Mouse (Mus musculus) large intestine, adult 2 months (tissue): ENCODE results near the gene Tmem201. TPM values are rescaled to one million over a fixed set of nuclear protein-coding genes. Genes with fewer than 3 reads are reported as not detected.
"Not testable (repeated sequence)": the region's sequence is repeated elsewhere in the genome, so short reads cannot be mapped to it uniquely, and the experiment has no call there.

Experiments
- DNase-seq: peaks from one replicate; pipeline ENCODE4 v3.0.0-alpha.2; 2012; ENCODE audit warnings: low read depth, low spot score
- WGBS: fragments of 180-500 bp; shearing (Covaris S2); methylation state at CpG from one replicate; pipeline ENCODE4 v1.1.7; 2018; 5-methylcytosine and 5-hydroxymethylcytosine counted together
- polyA plus RNA-seq: library from polyadenylated mRNA; depleted of rRNA; stranded (reverse); fragments of >200 nt; gene quantifications from 2 replicates; pipeline ENCODE4 v1.2.3, GENCODE M21; 2012; rRNA removed

The Tmem201 gene
- 15.3 and 19.3 TPM in 2 replicates for polyA plus RNA-seq

- WGBS: under 1% methylated on average over 97 of the region's 97 CpGs
- peak; percentile 73 for DNase-seq
These were observed at the start of gene Tmem201 for GRCm38 (mm10) chr4:149737383-149738324. TSS of gene Tmem201 (minus strand) at chr4:149738044.

- DNase-seq: no peak
- 91% methylated on average over 5 of the region's 5 CpGs for WGBS
These were observed 47.1 kb upstream of the Tmem201 start for GRCm38 (mm10) chr4:149784901-149785300.

DNA sequence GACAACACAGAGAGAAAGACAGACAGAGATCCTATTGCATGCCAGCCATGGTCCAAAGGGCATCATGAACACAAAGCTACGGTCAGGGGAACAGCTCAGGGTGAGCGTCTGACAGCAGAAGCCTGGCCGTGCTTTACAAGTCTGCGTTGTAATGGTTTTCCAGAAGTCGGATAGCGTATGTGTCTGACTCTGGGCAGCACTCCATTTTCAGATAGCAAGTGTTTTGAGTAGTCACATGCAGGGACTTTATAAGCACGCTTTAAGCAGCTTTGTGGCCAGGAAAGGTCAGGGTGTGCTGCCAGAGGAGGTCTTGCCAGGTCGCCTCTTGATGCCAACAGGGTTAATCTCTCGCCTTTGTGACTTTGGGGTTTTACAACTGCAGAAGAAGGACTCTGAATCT, 46.5 kb upstream of the Tmem201 start:
- no peak for DNase-seq
- 57% methylated on average over 9 of the region's 9 CpGs for WGBS

DNA sequence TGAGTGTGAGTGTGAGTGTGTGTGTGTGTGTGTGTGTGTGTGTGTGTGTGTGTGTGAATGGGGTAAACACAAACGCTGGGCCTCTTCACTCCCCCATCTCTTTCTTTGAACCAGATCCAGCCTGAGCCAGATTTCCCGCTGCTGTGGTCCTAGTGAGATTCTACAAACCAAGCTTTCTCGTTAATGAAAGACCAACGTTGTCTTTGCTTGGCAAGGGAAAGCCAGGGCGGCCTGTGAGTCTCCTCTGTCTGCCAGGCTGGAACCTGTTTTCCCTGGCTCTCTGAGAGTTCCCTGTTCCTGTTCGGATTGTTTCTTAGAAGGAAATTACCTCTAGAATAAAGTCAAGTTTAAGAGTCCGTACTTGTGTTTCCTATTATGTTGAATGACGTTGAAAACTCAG, 45.1 kb upstream of the Tmem201 start:
- WGBS: 29% methylated on average over 8 of the region's 8 CpGs
- no peak for DNase-seq

DNA sequence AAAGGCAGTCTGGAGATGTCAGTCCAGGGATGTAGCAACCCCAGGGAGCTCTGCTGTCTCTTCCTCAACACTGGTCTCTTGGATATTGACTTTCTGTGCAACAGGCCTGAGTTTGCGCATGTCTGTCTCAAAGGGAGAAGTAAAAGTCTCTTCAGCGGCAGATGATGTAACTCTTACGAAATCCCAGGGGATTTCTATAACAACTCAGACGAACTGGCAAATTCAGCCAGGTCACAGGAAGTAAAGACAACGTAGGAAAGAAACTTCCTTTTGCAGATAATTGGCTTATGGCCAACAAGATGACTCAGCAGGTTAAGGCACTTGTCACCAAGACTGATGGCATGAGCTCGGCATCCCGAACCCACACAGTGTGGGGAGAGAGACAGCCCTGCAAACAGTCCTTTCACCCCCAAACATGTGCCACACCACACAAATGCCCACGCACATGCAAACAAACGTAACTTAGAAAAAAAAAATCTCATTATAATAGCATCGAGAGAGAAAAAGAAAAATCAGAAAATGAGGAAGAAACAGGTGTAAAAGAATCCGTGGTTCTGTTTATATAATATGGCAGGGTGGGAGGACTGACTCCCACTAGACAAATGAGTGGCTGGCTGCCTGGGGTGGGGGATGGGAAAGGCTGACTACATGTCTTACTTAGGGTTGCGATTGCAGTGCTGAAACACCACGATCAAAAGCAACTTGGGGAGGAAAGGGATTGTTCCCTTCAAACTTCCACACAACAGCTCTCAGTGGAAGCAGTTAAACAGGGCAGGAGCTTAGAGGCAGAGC, 42.9 kb upstream of the Tmem201 start:
- 31% methylated on average over 13 of the region's 13 CpGs for WGBS
- DNase-seq: no peak

- 81% methylated on average over 9 of the region's 9 CpGs for WGBS
- no peak for DNase-seq
These were observed 42.1 kb upstream of the Tmem201 start for GRCm38 (mm10) chr4:149779966-149780365.

- WGBS: 31% methylated on average over 9 of the region's 9 CpGs
- DNase-seq: no peak
These were observed 39.3 kb upstream of the Tmem201 start for GRCm38 (mm10) chr4:149777126-149777525.

DNA sequence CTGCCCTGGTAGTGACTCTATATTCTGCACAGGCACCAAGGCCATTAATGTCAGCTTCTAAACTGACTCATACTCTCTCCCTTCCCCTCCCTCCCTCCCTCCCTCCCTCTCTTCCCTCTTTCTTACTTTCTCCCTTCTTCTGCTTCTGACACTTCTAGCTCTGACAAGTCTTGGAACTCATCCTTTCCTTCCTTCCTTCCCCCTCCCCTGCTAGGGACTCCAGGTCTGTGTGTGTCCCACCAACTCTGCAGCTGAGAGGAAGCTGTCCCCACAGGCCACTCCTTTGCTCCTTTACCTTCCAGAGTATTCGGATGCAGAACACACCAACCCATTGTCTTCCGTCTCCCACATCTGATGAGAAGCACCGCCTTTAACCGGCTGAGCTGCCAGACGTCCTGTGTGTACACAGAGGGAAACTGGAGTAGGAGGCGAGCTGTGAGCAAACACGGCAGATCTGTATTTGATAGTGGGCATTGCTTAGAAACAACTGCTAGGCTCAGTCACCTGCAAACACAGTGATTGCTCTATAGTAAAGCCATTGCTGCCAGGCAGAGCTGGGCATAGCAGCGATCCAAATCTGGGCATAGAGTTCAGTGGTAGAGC, 38.0 kb upstream of the Tmem201 start:
- 16% methylated on average over 8 of the region's 8 CpGs for WGBS
- DNase-seq: no peak

- 31% methylated on average over 7 of the region's 7 CpGs for WGBS
- no peak for DNase-seq
These were observed 37.5 kb upstream of the Tmem201 start for GRCm38 (mm10) chr4:149775330-149775729.

GRCm38 (mm10) chr4:149774094-149774470, 36.2 kb upstream of the Tmem201 start, which contains the start of gene Slc25a33:
TSS of gene Slc25a33 (minus strand) at chr4:149774277.
- no peak for DNase-seq
- WGBS: under 1% methylated on average over 51 of the region's 51 CpGs

GRCm38 (mm10) chr4:149773408-149774093, 35.7 kb upstream of the Tmem201 start:
- no peak for DNase-seq
- WGBS: under 1% methylated on average over 65 of the region's 65 CpGs

GRCm38 (mm10) chr4:149772394-149772793, 34.5 kb upstream of the Tmem201 start:
- 15% methylated on average over 2 of the region's 2 CpGs for WGBS
- no peak for DNase-seq

DNA sequence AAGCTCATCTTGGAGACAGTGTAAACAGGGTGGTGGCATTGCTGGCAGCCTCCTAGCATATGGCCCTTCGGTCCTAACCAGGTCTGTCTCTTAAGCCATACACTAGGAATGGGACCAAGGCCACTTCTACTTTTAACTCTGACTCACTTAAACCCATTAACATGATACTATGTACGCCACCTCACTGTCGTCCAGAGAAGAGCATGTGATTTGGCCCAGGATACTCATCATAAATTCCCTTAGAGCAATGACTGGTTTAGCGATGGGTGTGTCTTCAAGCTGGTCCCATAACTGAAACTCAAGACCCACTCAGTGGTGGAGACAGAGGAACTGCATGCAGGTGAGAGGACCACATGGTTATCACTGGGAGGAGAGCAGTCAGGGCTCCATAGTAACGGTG, 27.4 kb upstream of the Tmem201 start:
- no peak for DNase-seq
- 45% methylated on average over 5 of the region's 5 CpGs for WGBS

DNA sequence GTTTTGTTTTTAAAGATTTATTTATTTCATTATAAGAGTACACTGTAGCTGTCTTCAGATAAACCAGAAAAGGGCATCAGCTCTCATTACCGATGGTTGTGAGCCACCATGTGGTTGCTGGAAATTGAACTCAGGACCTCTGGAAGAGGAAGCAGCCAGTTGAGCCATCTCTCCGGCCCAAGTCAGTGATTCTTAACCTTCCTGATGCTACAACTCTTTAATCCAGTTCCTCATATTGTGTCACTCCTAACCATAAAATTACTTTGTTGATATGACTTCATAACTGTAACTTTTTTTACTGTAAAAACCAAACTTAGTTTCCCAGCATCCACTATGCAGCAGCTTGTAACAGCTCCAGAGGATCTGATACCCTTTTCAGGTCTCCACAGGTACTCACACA, 25.5 kb upstream of the Tmem201 start:
- DNase-seq: no peak
- 47% methylated on average over 2 of the region's 2 CpGs for WGBS

DNA sequence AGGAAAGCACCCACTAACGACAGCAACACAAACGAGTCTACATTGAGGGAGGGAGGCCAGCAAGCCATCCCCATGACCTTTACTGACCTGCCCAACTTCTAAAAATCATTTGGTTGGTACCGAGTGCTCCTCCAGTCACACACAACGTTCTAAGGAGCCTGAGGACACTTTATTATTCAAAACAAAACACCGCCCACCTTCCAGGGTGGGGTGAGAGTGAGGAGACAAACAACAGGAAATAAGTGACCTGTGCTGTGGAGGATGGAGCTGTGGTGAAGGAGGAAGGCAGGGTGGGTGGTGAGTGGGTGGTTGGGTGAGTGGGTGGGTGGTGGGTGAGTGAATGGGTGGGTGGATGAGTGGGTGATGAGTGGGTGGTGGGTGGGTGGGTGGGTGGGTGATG, 21.7 kb upstream of the Tmem201 start:
- DNase-seq: no peak
- WGBS: 34% methylated on average over 5 of the region's 5 CpGs

- 68% methylated on average over 6 of the region's 6 CpGs for WGBS
- DNase-seq: no peak
These were observed 20.6 kb upstream of the Tmem201 start for GRCm38 (mm10) chr4:149758423-149758822.

- WGBS: 81% methylated on average over 7 of the region's 7 CpGs
- DNase-seq: not testable (repeated sequence)
These were observed 18.7 kb upstream of the Tmem201 start for GRCm38 (mm10) chr4:149756546-149756945.

DNA sequence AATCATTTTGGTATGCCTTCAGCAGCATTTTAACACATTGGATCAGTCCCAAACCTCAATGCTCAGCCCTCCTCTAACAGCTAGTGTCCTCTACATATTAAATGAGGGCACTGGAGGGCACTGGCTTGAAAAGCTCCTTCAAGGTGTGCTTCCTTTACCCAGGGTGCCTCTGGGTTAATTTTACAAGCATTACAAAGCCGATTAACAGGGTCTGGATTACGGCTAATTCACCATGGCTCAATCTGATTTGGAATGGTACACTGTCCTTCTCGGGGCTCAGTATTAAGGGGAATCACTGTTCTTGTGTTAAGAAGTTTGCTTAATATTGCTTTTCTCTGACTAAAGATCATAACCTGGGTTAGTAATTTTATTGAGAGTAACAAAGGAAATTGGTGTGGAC, 15.0 kb upstream of the Tmem201 start:
- DNase-seq: no peak
- WGBS: 77% methylated on average over 3 of the region's 3 CpGs

DNA sequence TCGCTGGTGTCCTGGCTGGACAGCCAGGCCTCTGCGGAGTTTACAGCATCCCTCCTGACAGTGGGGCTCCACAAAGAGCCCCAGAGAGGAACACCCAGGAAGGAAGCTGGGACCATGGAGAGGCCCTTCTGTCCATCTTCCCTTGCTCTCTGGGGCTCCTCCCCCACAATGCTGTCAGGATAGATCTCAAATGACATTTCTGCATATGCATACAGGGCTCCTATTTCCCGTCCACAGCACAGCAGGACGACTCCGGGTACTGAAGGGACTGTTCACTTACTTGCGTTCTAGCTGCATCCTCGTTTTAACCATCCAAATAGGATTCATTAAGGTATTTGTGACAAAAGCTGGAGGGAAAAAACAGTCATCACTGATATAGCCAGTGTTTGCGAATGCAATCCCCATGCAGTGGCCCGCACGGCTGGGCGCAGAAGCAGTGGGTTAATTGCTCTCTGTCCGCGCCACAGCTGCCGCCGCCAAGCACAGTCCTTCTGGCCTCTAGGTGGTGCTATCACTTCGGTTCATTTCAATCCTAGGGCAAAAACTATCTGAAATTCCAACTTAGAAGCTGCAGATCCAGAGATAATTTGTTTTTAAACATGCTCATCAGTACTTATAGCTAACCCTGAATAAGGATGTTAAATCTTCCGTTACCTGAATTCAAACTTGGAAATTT, 14.4 kb upstream of the Tmem201 start:
- WGBS: 41% methylated on average over 17 of the region's 17 CpGs
- no peak for DNase-seq
